8 mouse cellular contexts compared by ENCODE assay signal in the genomic region with DNA sequence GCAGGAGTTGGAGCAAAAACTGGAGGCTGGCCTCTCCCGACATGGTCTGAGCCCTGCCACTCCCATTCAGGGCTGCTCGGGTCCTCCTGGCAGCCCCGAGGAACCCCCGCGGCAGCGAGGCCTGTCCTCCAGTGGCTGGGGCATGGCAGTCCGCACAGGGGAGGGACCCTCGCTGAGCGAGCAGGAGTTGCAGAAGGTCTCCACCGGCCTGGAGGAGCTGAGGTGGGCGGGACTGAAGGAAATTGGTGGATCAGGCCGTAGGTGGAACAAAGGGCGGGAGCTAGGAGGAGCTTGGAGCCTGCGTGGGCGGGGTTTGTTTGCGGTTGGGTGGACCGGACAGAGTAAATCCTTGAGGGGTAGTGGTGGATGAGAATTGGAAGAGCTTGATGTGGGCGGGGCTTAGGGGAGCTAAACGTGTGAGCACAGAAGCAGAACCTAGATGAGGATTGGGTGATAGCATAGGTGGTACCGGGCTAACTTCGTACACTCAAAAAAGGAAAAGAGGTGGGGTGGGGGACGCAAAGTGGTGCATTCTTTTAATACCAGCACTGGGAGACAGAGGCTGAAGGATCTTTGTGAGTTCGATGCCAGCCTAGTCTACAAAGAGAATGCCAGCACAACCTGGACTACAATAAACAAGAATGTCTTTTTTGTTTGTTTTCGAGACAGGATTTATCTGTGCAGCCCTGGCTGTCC. TPM values are rescaled to one million over a fixed set of nuclear protein-coding genes. Genes with fewer than 3 reads are reported as not detected.
DNase-seq lines count a peak whose midpoint lies in the region; ATAC-seq lines count a peak whose summit lies in the region.

No protein-coding gene starts in this region.

- peak; percentile 86 for DNase-seq in adipocyte (ENCODE audit: low spot score)
- peak; percentile 95 for DNase-seq in gastrocnemius, adult 18-20 months (ENCODE audit: low spot score)
- DNase-seq in layer of hippocampus, postnatal 36 days = peak; percentile 74 to 75
- peak; percentile 98 for DNase-seq in lung, postnatal 36 days
- DNase-seq in retina, postnatal 1 day = peak; percentile 94
- DNase-seq in urinary bladder, adult 2 months (ENCODE audit: low spot score) = peak; percentile 70

- ATAC-seq in common myeloid progenitor, adult 5-6 weeks (replicated peaks; ENCODE audit: low read depth, poor library complexity, severe bottlenecking) = peak; percentile 89
- peak; percentile 91 for ATAC-seq in hindbrain, embryonic 15.5 days (ENCODE audit: low FRiP score, low read depth)

- H3K27me3 ChIP-seq in hindbrain, embryonic 15.5 days = peaks cover 25% of the 10 kb centered on the region

- no peaks in the 10 kb centered on the region for H3K9me3 ChIP-seq in hindbrain, embryonic 15.5 days

- peak overlapping the region; percentile 46 for H3K4me3 ChIP-seq in hindbrain, embryonic 15.5 days

- H3K9ac ChIP-seq in hindbrain, embryonic 15.5 days = peak overlapping the region; percentile 50

- peak overlapping the region; percentile 76 for H3K4me2 ChIP-seq in hindbrain, embryonic 15.5 days

- peaks cover 25% of the 10 kb centered on the region for H3K4me1 ChIP-seq in hindbrain, embryonic 15.5 days (replicated peaks)

- WGBS in hindbrain, embryonic 15.5 days = 8% methylated on average over 24 of the region's 24 CpGs

- no peaks in the 10 kb centered on the region for H3K36me3 ChIP-seq in hindbrain, embryonic 15.5 days

- peak overlapping the region; percentile 19; the same call in 1 of the 2 replicates for H3K27ac ChIP-seq in hindbrain, embryonic 15.5 days (replicated peaks)

RNA-seq across cellular contexts. Expression of gene Tsks, which starts 9.8 kb away (rescaled TPM):
- not detected in 2 replicates for total RNA-seq in common myeloid progenitor, adult 5-6 weeks (2017)
- total RNA-seq in gastrocnemius, adult 18-20 months (2021) = not detected
- 0.10 and 0.14 TPM in 2 replicates for polyA plus RNA-seq in hindbrain, embryonic 15.5 days (2015; fragmentation: Nextera tagmentation; extraction: Ambion mirVana)
- total RNA-seq in layer of hippocampus, postnatal 36 days (2021) = under 1 TPM; 0.87 to 0.88 TPM
- polyA plus RNA-seq in urinary bladder, adult 2 months (2012; rRNA removed) = 0.03 and 0.08 TPM in 2 replicates

RNA-seq across cellular contexts. Expression of gene Cpt1c, which starts 21.9 kb away (rescaled TPM):
- total RNA-seq in common myeloid progenitor, adult 5-6 weeks (2017) = 0.23 and 1.2 TPM in 2 replicates
- 1 to 10 TPM in 1 of 2 experiments, under 1 TPM in 1; 0.64 to 1.4 TPM for total RNA-seq in gastrocnemius, adult 18-20 months (2021)
- 56.1 and 58.1 TPM in 2 replicates for polyA plus RNA-seq in hindbrain, embryonic 15.5 days (2015; fragmentation: Nextera tagmentation; extraction: Ambion mirVana)
- total RNA-seq in layer of hippocampus, postnatal 36 days (2021) = 100 to 1,000 TPM; 131 to 137 TPM
- polyA plus RNA-seq in urinary bladder, adult 2 months (2012; rRNA removed) = 26.1 and 26.8 TPM in 2 replicates

RNA-seq across cellular contexts. Expression of gene Ap2a1, which starts 23.5 kb away (rescaled TPM):
- total RNA-seq in common myeloid progenitor, adult 5-6 weeks (2017) = 22.4 and 31.1 TPM in 2 replicates
- total RNA-seq in gastrocnemius, adult 18-20 months (2021) = 10 to 100 TPM; 59.8 to 64.4 TPM
- polyA plus RNA-seq in hindbrain, embryonic 15.5 days (2015; fragmentation: Nextera tagmentation; extraction: Ambion mirVana) = 130 and 132 TPM in 2 replicates
- total RNA-seq in layer of hippocampus, postnatal 36 days (2021) = 100 to 1,000 TPM; 295 to 305 TPM
- 74.2 and 77.7 TPM in 2 replicates for polyA plus RNA-seq in urinary bladder, adult 2 months (2012; rRNA removed)

RNA-seq across cellular contexts. Expression of gene Prmt1, which starts 33.6 kb away (rescaled TPM):
- 143 and 170 TPM in 2 replicates for total RNA-seq in common myeloid progenitor, adult 5-6 weeks (2017)
- 100 to 1,000 TPM; 119 to 139 TPM for total RNA-seq in gastrocnemius, adult 18-20 months (2021)
- 584 and 590 TPM in 2 replicates for polyA plus RNA-seq in hindbrain, embryonic 15.5 days (2015; fragmentation: Nextera tagmentation; extraction: Ambion mirVana)
- 100 to 1,000 TPM; 155 to 168 TPM for total RNA-seq in layer of hippocampus, postnatal 36 days (2021)
- polyA plus RNA-seq in urinary bladder, adult 2 months (2012; rRNA removed) = 183 and 244 TPM in 2 replicates

RNA-seq across cellular contexts. Expression of gene Irf3, which starts 44.7 kb away (rescaled TPM):
- total RNA-seq in common myeloid progenitor, adult 5-6 weeks (2017) = 92.9 and 129 TPM in 2 replicates
- total RNA-seq in gastrocnemius, adult 18-20 months (2021) = 10 to 100 TPM; 15.0 to 19.1 TPM
- polyA plus RNA-seq in hindbrain, embryonic 15.5 days (2015; fragmentation: Nextera tagmentation; extraction: Ambion mirVana) = 57.4 and 58.1 TPM in 2 replicates
- 10 to 100 TPM; 45.9 to 51.0 TPM for total RNA-seq in layer of hippocampus, postnatal 36 days (2021)
- 133 and 171 TPM in 2 replicates for polyA plus RNA-seq in urinary bladder, adult 2 months (2012; rRNA removed)

Comparison
In these comparisons a context has a peak if more than half of its experiments do, and no peak if none do; other contexts are left out.
1. Peak in every context shown above with its lines: DNase-seq, ATAC-seq, H3K4me3 ChIP-seq and H3K27ac ChIP-seq.
2. RNA of gene Cpt1c, which starts 21.9 kb away (total RNA-seq): 131 to 137 TPM in layer of hippocampus, postnatal 36 days; 0.64 to 1.4 TPM in gastrocnemius, adult 18-20 months and 0.23 to 1.2 TPM in common myeloid progenitor, adult 5-6 weeks; every median in the first group is over 10 times any median in the second.